Mouse (Mus musculus): ENCODE measurements around the gene H2-Q2. TPM values are rescaled to one million over a fixed set of nuclear protein-coding genes. Genes with fewer than 3 reads are reported as not detected.

H2-Q2 gene
- total and polyA plus RNA-seq, 3 experiments: 0.19 to 4.1 TPM; not detected in 1

DNA sequence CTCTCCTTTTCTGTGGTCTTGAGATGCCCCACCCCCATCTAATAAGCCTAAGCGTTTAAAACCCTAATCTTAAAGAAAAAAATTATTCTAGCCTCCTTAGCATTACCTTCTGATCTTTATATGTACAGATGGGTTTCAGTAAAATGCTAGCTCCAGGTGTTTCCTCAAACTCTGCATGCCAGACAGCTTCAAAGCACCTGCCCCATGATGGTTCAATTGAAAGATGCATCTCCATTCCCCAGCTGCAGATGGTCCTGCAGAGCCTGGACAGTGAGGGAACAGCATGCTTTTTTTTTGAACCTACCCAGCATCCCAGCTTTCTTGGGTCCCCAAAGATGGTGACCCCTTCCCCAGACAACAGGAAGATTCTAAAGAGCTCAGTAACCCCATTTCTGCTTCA is 15.0 kb downstream of the H2-Q2 start:
- H3K9me3 ChIP-seq (replicated peaks; ENCODE audit: insufficient read depth, low read length): no peaks in the 10 kb centered on the region
- H3K36me3 ChIP-seq (ENCODE audit: control insufficient read depth in 1 of 2, insufficient read depth in 2 of 2, low read length in 2 of 2): no peaks in the 10 kb centered on the region
- no peak for DNase-seq (ENCODE audit: low read depth, low spot score)
- H3K9ac ChIP-seq (ENCODE audit: control insufficient read depth, low read depth, low read length, poor library complexity, severe bottlenecking): no peak overlapping the region
- H3K4me3 ChIP-seq (ENCODE audit: control insufficient read depth in 1 of 2, insufficient read depth in 1 of 2, low read depth in 2 of 2, low read length in 2 of 2): no peak overlapping the region
- H3K4me1 ChIP-seq (ENCODE audit: control insufficient read depth in 1 of 2, insufficient read depth in 2 of 2, low read length in 2 of 2): no peaks in the 10 kb centered on the region
- H3K27me3 ChIP-seq (ENCODE audit: control insufficient read depth in 1 of 2, insufficient read depth in 2 of 2, low read length in 2 of 2): no peaks in the 10 kb centered on the region
- H3K27ac ChIP-seq (ENCODE audit: control insufficient read depth, low read depth, low read length): no peak overlapping the region
- TF ChIP-seq MYC (IDR thresholded peaks at IDR 0.05; ENCODE audit: low read depth, low read length) (no peak), USF2 (IDR thresholded peaks at IDR 0.05; ENCODE audit: borderline replicate concordance in 1 of 2, insufficient read depth in 1 of 2, low read depth in 1 of 2, low read length in 2 of 2) (no peak), ZKSCAN1 (IDR thresholded peaks at IDR 0.05; ENCODE audit: low read depth, low read length) (no peak), POLR2A (IDR thresholded peaks at IDR 0.05; ENCODE audit: control insufficient read depth in 1 of 2, insufficient read depth in 1 of 2, low read depth in 1 of 2, low read length in 2 of 2, poor library complexity in 1 of 2) (no peak), SMC3 (IDR thresholded peaks at IDR 0.05; ENCODE audit: low read depth, low read length) (no peak), CHD1 (IDR thresholded peaks at IDR 0.05; ENCODE audit: low read depth, low read length) (no peak), GABPA (IDR thresholded peaks at IDR 0.05; ENCODE audit: low read depth, low read length) (no peak)
- no peaks in the 10 kb centered on the region for H3K79me2 ChIP-seq (ENCODE audit: control insufficient read depth, insufficient read depth, low read length, poor library complexity)

DNA sequence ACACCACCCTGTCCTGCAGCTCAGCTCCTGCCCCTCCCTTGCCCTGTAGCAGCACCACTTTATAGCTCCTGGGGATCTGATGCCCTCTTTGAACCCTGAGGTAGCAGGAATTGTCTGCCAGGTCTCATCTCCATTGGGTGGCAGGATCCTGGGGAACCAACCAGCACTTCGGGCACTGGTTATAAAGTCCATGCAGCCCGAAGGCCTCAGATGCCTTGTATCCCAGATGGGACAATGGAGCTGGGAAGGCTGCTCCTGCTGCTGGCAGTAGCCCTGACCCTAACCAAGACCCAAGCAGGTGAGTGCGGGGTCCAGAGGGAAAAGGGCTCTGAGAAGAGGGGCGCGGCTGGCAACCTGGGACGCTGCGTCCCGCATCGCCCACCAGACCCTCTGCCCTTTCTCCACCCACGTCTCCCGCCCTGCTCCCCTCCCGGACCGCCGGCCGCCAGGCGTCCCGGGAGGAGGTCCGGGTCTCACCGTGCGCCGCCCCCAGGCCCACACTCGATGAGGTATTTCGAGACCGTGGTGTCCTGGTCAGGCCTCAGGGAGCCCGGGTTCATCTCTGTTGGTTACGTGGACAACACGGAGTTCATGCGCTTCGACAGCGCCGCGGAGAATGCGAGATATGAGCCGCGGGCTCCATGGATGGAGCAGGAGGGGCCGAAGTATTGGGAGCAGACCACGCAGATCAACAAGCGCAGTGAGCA is 16.9 kb downstream of the H2-Q2 start:
- DNase-seq (ENCODE audit: low read depth, low spot score): no peak
- Histone ChIP-seq H3K27ac (ENCODE audit: control insufficient read depth, low read depth, low read length) (no peak overlapping the region), H3K36me3 (ENCODE audit: control insufficient read depth in 1 of 2, insufficient read depth in 2 of 2, low read length in 2 of 2) (no peaks in the 10 kb centered on the region), H3K27me3 (ENCODE audit: control insufficient read depth in 1 of 2, insufficient read depth in 2 of 2, low read length in 2 of 2) (no peaks in the 10 kb centered on the region), H3K9ac (ENCODE audit: control insufficient read depth, low read depth, low read length, poor library complexity, severe bottlenecking) (no peak overlapping the region), H3K4me1 (ENCODE audit: control insufficient read depth in 1 of 2, insufficient read depth in 2 of 2, low read length in 2 of 2) (no peaks in the 10 kb centered on the region), H3K79me2 (ENCODE audit: control insufficient read depth, insufficient read depth, low read length, poor library complexity) (no peaks in the 10 kb centered on the region), H3K4me3 (ENCODE audit: control insufficient read depth in 1 of 2, insufficient read depth in 1 of 2, low read depth in 2 of 2, low read length in 2 of 2) (no peak overlapping the region), H3K9me3 (replicated peaks; ENCODE audit: insufficient read depth, low read length) (no peaks in the 10 kb centered on the region)
- no peak for TF ChIP-seq TBP (IDR thresholded peaks at IDR 0.05; ENCODE audit: low read depth, low read length)
- no peak for TF ChIP-seq MAZ (IDR thresholded peaks at IDR 0.05; ENCODE audit: low read depth, low read length)
- no peak for TF ChIP-seq TCF12 (IDR thresholded peaks at IDR 0.05; ENCODE audit: low read depth, low read length)
- TF ChIP-seq SMC3 (IDR thresholded peaks at IDR 0.05; ENCODE audit: low read depth, low read length): no peak
- TF ChIP-seq MAX (IDR thresholded peaks at IDR 0.05; ENCODE audit: low read length): no peak
- no peak for TF ChIP-seq ZKSCAN1 (IDR thresholded peaks at IDR 0.05; ENCODE audit: low read depth, low read length)
- TF ChIP-seq MYC (IDR thresholded peaks at IDR 0.05; ENCODE audit: low read depth, low read length): no peak
- TF ChIP-seq NRF1 (IDR thresholded peaks at IDR 0.05; ENCODE audit: insufficient read depth, low read depth, low read length, poor library complexity, severe bottlenecking): no peak
- TF ChIP-seq ETS1 (IDR thresholded peaks at IDR 0.05; ENCODE audit: low read depth, low read length): no peak
- TF ChIP-seq USF2 (IDR thresholded peaks at IDR 0.05; ENCODE audit: borderline replicate concordance in 1 of 2, insufficient read depth in 1 of 2, low read depth in 1 of 2, low read length in 2 of 2): no peak
- no peak for TF ChIP-seq USF1 (IDR thresholded peaks at IDR 0.05; ENCODE audit: low read depth, low read length)
- TF ChIP-seq MEF2A (IDR thresholded peaks at IDR 0.05; ENCODE audit: extremely low read depth, insufficient replicate concordance, low read depth, low read length, poor library complexity, severe bottlenecking): no peak
